Mouse (Mus musculus): Measurements from ENCODE around the gene Cyp4x1. TPM values are rescaled to one million over a fixed set of nuclear protein-coding genes. Genes with fewer than 3 reads are reported as not detected.
A peak's percentile ranks its signal among the peaks of the same experiment; 100 is the strongest.

Gene Cyp4x1
- polyA plus RNA-seq, 1 experiment from 2014 or later, result 0.31 TPM

DNA sequence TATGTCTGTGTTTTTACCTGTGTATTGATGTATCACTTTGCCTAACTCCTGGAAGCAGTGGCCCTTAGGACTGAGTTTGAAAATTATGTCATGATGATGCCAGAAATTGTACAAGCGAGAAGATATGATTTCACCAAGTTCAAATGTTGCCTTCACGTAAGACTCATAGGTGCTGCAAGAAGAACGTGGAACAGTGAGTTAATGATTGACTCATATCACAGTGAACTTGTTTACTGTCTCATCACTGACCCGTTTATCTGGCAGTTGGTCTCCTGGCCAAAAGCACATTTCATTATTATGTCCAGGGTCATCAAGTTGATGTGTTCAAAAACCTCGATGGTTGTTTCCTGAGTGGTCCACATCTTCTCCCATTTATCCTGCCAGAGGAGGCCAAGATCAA lies 12.5 kb downstream of the Cyp4x1 start:
- Histone ChIP-seq H3K4me1 (ENCODE audit: control insufficient read depth, insufficient read depth, low read length) (no peaks in the 10 kb centered on the region), H3K9ac (ENCODE audit: low read depth, low read length) (no peak overlapping the region), H3K4me3 (ENCODE audit: low read length) (no peak overlapping the region), H3K36me3 (ENCODE audit: control insufficient read depth, insufficient read depth, low read length) (no peaks in the 10 kb centered on the region), H3K27ac (ENCODE audit: low read length) (no peak overlapping the region; the same call in 1 of the 2 replicates), H3K4me2 (ENCODE audit: low read depth, low read length) (no peak overlapping the region), H3K9me3 (ENCODE audit: control insufficient read depth, low read length) (no peaks in the 10 kb centered on the region), H3K27me3 (replicated peaks; ENCODE audit: control insufficient read depth, insufficient read depth, low read length) (no peaks in the 10 kb centered on the region)
- peak; percentile 74 for ATAC-seq
- 60% methylated on average over 5 of the region's 5 CpGs for WGBS

DNA sequence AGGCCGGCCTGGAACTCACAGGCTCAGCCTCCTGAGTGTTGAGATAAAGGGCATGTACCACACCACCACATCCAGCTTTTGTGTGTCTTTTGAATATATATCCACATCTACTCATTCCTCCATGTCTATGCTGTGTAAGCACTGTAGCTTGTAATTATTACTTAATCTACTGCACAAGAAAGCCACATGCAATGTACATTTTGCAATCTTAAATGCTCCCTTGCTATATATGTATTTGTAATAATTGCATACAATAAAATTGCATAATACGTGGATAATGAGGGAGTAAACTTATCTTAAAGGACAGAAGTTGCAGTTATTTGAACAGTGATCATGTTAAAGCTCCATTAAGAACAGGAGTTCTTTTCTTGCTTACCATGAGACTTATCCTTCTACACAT lies 12.9 kb downstream of the Cyp4x1 start:
- H3K36me3 ChIP-seq (ENCODE audit: control insufficient read depth, insufficient read depth, low read length), result no peaks in the 10 kb centered on the region
- 68% methylated on average over 2 of the region's 2 CpGs for WGBS
- H3K9me3 ChIP-seq (ENCODE audit: control insufficient read depth, low read length), result no peaks in the 10 kb centered on the region
- H3K27ac ChIP-seq (ENCODE audit: low read length), result no peak overlapping the region; the same call in 1 of the 2 replicates
- no peak overlapping the region for H3K4me3 ChIP-seq (ENCODE audit: low read length)
- no peak overlapping the region for H3K9ac ChIP-seq (ENCODE audit: low read depth, low read length)
- no peaks in the 10 kb centered on the region for H3K27me3 ChIP-seq (replicated peaks; ENCODE audit: control insufficient read depth, insufficient read depth, low read length)
- ATAC-seq, result peak; percentile 59
- H3K4me1 ChIP-seq (ENCODE audit: control insufficient read depth, insufficient read depth, low read length), result no peaks in the 10 kb centered on the region
- H3K4me2 ChIP-seq (ENCODE audit: low read depth, low read length), result no peak overlapping the region

DNA sequence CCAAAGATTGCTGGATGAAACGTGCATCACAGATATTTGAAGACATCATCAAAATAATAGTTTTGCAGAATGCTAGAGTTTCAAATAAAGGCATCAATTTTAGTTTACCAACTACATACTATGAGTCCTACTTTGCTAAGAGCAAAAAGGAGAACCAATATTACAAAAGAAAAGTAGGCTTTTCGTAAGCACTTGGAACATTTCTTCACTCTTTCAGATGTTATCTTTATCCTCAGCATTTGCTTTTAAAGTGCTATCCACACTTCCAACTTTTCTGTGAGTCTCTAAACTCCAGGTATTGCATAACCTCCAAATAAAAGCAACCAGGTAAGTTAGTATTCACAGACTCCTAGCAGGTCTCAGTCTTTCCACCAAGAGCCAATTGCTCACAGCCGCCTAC lies 14.4 kb downstream of the Cyp4x1 start:
- Histone ChIP-seq H3K9ac (ENCODE audit: low read depth, low read length) (no peak overlapping the region), H3K36me3 (ENCODE audit: control insufficient read depth, insufficient read depth, low read length) (no peaks in the 10 kb centered on the region), H3K27ac (ENCODE audit: low read length) (no peak overlapping the region), H3K4me1 (ENCODE audit: control insufficient read depth, insufficient read depth, low read length) (no peaks in the 10 kb centered on the region), H3K9me3 (ENCODE audit: control insufficient read depth, low read length) (no peaks in the 10 kb centered on the region), H3K27me3 (replicated peaks; ENCODE audit: control insufficient read depth, insufficient read depth, low read length) (no peaks in the 10 kb centered on the region), H3K4me2 (ENCODE audit: low read depth, low read length) (no peak overlapping the region), H3K4me3 (ENCODE audit: low read length) (no peak overlapping the region)
- WGBS, result 80% methylated on average over 3 of the region's 3 CpGs
- ATAC-seq, result no peak

DNA sequence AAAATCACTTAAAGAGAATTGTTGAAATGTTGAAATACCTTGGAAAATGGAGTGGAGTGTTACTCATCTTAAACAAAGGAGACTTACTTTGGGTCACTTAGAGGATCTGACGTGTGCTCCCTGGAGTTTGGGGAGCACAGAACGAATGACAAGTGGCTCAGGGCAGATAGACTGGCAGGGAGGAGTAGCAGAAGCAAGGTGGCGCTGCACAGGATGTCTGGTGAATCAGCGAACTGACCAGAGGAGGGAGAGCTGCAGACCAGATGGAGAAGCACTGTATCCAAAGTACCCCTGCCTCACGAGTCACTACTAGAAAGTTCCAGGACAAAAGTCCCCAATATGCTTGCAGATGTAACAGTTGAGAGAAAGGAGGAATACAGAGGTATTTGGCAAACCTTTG lies 20.8 kb downstream of the Cyp4x1 start:
- Histone ChIP-seq H3K4me1 (ENCODE audit: control insufficient read depth, insufficient read depth, low read length) (no peaks in the 10 kb centered on the region), H3K4me2 (ENCODE audit: low read depth, low read length) (no peak overlapping the region), H3K9ac (ENCODE audit: low read depth, low read length) (no peak overlapping the region), H3K4me3 (ENCODE audit: low read length) (no peak overlapping the region), H3K9me3 (ENCODE audit: control insufficient read depth, low read length) (no peaks in the 10 kb centered on the region), H3K27ac (ENCODE audit: low read length) (no peak overlapping the region), H3K36me3 (ENCODE audit: control insufficient read depth, insufficient read depth, low read length) (no peaks in the 10 kb centered on the region), H3K27me3 (replicated peaks; ENCODE audit: control insufficient read depth, insufficient read depth, low read length) (no peaks in the 10 kb centered on the region)
- WGBS, result 18% methylated on average over 5 of the region's 5 CpGs
- ATAC-seq, result no peak

DNA sequence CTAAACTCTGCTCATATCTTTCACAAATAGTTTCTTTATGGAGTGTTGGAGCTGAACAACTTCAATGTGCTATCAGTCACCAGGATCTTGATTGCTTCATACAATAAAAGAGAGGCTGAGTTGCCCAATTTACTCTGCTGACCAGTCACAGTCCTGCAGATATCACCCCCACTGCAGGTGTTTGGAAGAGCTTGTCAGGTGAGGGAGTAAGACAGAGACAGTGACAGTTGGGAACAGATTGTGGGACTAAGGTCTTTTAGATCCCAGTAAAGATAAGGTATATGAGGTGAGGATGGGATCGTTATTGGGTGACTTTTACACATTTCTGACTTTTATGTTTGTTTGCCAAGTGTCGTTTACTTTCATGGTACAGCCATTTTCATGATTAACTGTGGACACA lies 22.9 kb downstream of the Cyp4x1 start:
- Histone ChIP-seq H3K36me3 (ENCODE audit: control insufficient read depth, insufficient read depth, low read length) (no peaks in the 10 kb centered on the region), H3K9ac (ENCODE audit: low read depth, low read length) (no peak overlapping the region), H3K4me2 (ENCODE audit: low read depth, low read length) (no peak overlapping the region), H3K4me1 (ENCODE audit: control insufficient read depth, insufficient read depth, low read length) (no peaks in the 10 kb centered on the region), H3K27ac (ENCODE audit: low read length) (no peak overlapping the region), H3K27me3 (replicated peaks; ENCODE audit: control insufficient read depth, insufficient read depth, low read length) (no peaks in the 10 kb centered on the region), H3K9me3 (ENCODE audit: control insufficient read depth, low read length) (no peaks in the 10 kb centered on the region), H3K4me3 (ENCODE audit: low read length) (no peak overlapping the region)
- peak; percentile 56 for ATAC-seq
- WGBS, result 55% methylated on average over 2 of the region's 2 CpGs

DNA sequence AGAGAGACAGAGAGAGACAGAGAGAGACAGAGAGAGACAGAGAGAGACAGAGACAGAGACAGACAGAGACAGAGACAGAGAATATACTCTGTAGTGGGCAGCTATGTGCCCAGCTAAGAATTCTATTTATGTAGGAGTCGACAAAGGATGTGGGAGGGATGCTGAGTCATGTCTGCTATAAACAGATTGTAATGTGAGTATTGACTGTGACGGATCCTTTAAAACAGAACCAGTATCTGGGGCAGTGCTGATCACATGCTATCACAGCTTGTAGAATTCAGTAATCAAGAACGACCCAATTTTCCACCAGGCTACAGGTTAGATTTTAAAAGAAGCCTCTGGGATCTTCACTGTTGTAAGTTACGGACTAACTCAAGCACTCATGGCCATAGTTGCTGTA lies 30.6 kb downstream of the Cyp4x1 start:
- Histone ChIP-seq H3K4me1 (ENCODE audit: control insufficient read depth, insufficient read depth, low read length) (no peaks in the 10 kb centered on the region), H3K9ac (ENCODE audit: low read depth, low read length) (no peak overlapping the region), H3K27ac (ENCODE audit: low read length) (no peak overlapping the region), H3K9me3 (ENCODE audit: control insufficient read depth, low read length) (no peaks in the 10 kb centered on the region), H3K27me3 (replicated peaks; ENCODE audit: control insufficient read depth, insufficient read depth, low read length) (no peaks in the 10 kb centered on the region), H3K4me3 (ENCODE audit: low read length) (no peak overlapping the region), H3K4me2 (ENCODE audit: low read depth, low read length) (no peak overlapping the region), H3K36me3 (ENCODE audit: control insufficient read depth, insufficient read depth, low read length) (no peaks in the 10 kb centered on the region)
- 54% methylated on average over 4 of the region's 4 CpGs for WGBS
- ATAC-seq, result no peak

DNA sequence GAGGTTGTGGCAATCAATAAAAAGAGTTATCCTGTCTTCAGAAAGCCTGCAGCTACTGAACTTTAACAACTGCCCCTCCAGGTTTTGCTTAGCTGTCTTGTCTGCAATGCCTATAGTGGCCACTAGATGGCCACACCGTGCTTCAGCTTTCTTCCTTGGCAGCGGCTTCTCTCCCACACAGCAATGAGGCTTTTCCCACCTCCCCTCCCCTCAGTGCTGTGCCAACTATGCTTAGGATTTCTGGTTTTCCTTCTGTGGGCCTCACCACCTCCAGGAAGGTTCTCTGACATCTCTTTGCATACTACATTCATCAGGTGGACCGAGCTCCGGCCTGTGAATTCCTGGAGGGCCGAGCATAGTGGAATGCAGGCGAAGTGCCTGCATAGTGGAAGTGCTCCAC lies 32.4 kb downstream of the Cyp4x1 start:
- WGBS, result 33% methylated on average over 6 of the region's 6 CpGs
- Histone ChIP-seq H3K4me3 (ENCODE audit: low read length) (no peak overlapping the region), H3K36me3 (ENCODE audit: control insufficient read depth, insufficient read depth, low read length) (no peaks in the 10 kb centered on the region), H3K4me1 (ENCODE audit: control insufficient read depth, insufficient read depth, low read length) (0 out of 2 replicates have a peak, but pooled peaks cover 4% of the 10 kb centered on the region), H3K27me3 (replicated peaks; ENCODE audit: control insufficient read depth, insufficient read depth, low read length) (no peaks in the 10 kb centered on the region; the same call in 1 of the 2 replicates), H3K9me3 (ENCODE audit: control insufficient read depth, low read length) (no peaks in the 10 kb centered on the region), H3K4me2 (ENCODE audit: low read depth, low read length) (no peak overlapping the region), H3K9ac (ENCODE audit: low read depth, low read length) (no peak overlapping the region), H3K27ac (ENCODE audit: low read length) (no peak overlapping the region)
- ATAC-seq, result no peak

DNA sequence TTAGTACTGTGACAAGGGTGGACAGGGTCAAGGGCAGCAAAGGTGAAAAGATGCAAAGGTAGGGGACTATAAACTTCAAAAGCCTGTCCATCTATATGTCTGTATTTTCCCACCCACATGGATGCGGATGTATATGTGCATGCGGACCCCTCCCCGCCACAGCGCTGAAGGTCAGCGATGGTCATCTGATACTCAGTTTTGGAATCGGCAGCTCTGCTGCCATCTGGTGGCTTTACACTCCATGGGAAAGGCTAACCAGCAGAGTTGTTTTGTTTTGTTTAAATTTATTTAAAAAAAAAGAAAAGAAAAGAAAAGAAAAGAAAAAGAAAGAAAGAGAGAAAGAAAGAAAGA lies 37.0 kb downstream of the Cyp4x1 start:
- Histone ChIP-seq H3K4me2 (ENCODE audit: low read depth, low read length) (peak overlapping the region; percentile 87), H3K27me3 (replicated peaks; ENCODE audit: control insufficient read depth, insufficient read depth, low read length) (no peaks in the 10 kb centered on the region; the same call in 1 of the 2 replicates), H3K4me1 (ENCODE audit: control insufficient read depth, insufficient read depth, low read length) (peaks cover 23% of the 10 kb centered on the region; the same call in 1 of the 2 replicates), H3K4me3 (ENCODE audit: low read length) (peak overlapping the region; percentile 35), H3K9me3 (ENCODE audit: control insufficient read depth, low read length) (no peaks in the 10 kb centered on the region), H3K36me3 (ENCODE audit: control insufficient read depth, insufficient read depth, low read length) (no peaks in the 10 kb centered on the region), H3K9ac (ENCODE audit: low read depth, low read length) (peak overlapping the region; percentile 65), H3K27ac (ENCODE audit: low read length) (peak overlapping the region; percentile 95)
- 0% methylated on average over 6 of the region's 6 CpGs for WGBS
- ATAC-seq, result no peak; the same call in 1 of the 2 replicates

DNA sequence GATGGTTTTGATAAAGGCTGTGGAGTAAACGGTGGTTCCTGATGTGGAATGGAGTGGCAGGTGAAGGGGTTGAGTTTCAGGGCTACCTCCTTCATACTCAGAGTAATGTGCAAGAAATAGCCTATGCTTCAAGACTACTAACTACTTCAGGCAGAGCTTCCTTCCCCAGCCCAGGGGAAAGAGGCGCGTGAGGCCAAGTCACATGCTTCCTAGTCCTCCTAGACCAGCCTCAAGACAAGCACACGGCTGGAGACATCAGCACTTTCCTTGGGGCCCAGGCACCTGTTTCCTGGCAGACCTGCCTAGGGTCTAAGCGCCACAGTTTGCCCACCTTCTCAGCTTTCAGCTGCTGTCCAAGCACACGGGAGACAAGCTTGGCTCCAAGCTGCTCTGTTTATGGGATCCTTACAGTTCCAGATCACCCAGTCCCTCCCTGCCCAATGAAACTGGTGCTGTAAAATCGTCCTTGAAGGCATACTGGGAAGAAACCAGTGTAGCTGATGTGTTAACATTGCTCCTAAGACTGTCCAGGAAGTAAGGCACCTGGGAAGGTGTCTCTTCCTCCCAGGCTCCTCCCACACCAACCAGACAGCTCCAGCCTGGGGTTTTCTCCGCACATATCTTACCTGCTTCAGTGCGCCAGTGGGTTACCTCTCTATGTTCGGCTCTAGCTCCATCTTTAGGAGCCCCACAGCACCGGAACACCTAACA lies 37.5 kb downstream of the Cyp4x1 start:
- Histone ChIP-seq H3K9me3 (ENCODE audit: control insufficient read depth, low read length) (no peaks in the 10 kb centered on the region), H3K27me3 (replicated peaks; ENCODE audit: control insufficient read depth, insufficient read depth, low read length) (no peaks in the 10 kb centered on the region; the same call in 1 of the 2 replicates), H3K4me1 (ENCODE audit: control insufficient read depth, insufficient read depth, low read length) (peaks cover 23% of the 10 kb centered on the region; the same call in 1 of the 2 replicates), H3K9ac (ENCODE audit: low read depth, low read length) (peak overlapping the region; percentile 65), H3K4me3 (ENCODE audit: low read length) (peak overlapping the region; percentile 51), H3K36me3 (ENCODE audit: control insufficient read depth, insufficient read depth, low read length) (no peaks in the 10 kb centered on the region), H3K4me2 (ENCODE audit: low read depth, low read length) (peak overlapping the region; percentile 87), H3K27ac (ENCODE audit: low read length) (peak overlapping the region; percentile 95)
- peak; percentile 76 for ATAC-seq
- whole genome bisulfite sequencing, result 11% methylated on average over 11 of the region's 11 CpGs
